Mouse (Mus musculus) heart, embryonic 16.5 days (tissue): ENCODE measurements at regions not wholly inside any gene's neighbourhood (a gene's known extent, or its start where the extent isn't known, plus 50 kb on each side); places are given as distances from the start of the nearest gene placed in this dataset.
A peak's percentile ranks its signal among the peaks of the same experiment; 100 is the strongest.

Experiments used
- ATAC-seq: fragments of 200-750 bp; cut with Nextera tagmentation; replicated peaks from 2 replicates; pipeline ENCODE4 v1.8.0; 2017; ENCODE audit warnings: moderate number of reproducible peaks; ENCODE audit not compliant: insufficient read depth, low FRiP score; ENCODE audit errors: extremely low read depth
- H3K27ac ChIP-seq: fragments of 300-500 bp; sonication (generic); 2 replicates; pipeline ENCODE4 v1.5.1; 2014; ENCODE audit warnings: mild to moderate bottlenecking, low read length, control low read depth, moderate library complexity
- H3K27me3 ChIP-seq: fragments of 300-500 bp; sonication (generic); 2 replicates; pipeline ENCODE4 v1.6.1; 2014; ENCODE audit warnings: low read length, mixed read lengths; ENCODE audit not compliant: control insufficient read depth, insufficient read depth
- H3K36me3 ChIP-seq: fragments of 300-500 bp; sonication (generic); 2 replicates; pipeline ENCODE4 v1.6.1; 2014; ENCODE audit not compliant: control insufficient read depth, insufficient read depth
- H3K4me1 ChIP-seq: fragments of 300-500 bp; sonication (generic); 2 replicates; pipeline ENCODE4 v1.6.1; 2014; ENCODE audit warnings: low read length, mixed read lengths; ENCODE audit not compliant: control insufficient read depth, insufficient read depth
- H3K4me2 ChIP-seq: fragments of 300-500 bp; sonication (generic); 2 replicates; pipeline ENCODE4 v1.6.1; 2014; ENCODE audit warnings: low read depth, mild to moderate bottlenecking, control low read depth, low read length
- H3K4me3 ChIP-seq: fragments of 300-500 bp; sonication (generic); 2 replicates; pipeline ENCODE4 v1.5.1; 2014; ENCODE audit warnings: mild to moderate bottlenecking, control low read depth, low read length
- H3K9ac ChIP-seq: fragments of 300-500 bp; sonication (generic); 2 replicates; pipeline ENCODE4 v1.6.1; 2014; ENCODE audit warnings: low read length, control low read depth
- H3K9me3 ChIP-seq: fragments of 300-500 bp; sonication (generic); replicated peaks from 2 replicates; pipeline ENCODE4 v1.6.1; 2016; ENCODE audit warnings: low read length; ENCODE audit not compliant: control insufficient read depth
- WGBS: fragments of 180-500 bp; shearing (Covaris S2); extraction: QIAGEN DNeasy Blood & Tissue Kit; methylation state at CpG from one replicate; pipeline ENCODE4 v1.1.7; 2014; 5-methylcytosine and 5-hydroxymethylcytosine counted together

DNA sequence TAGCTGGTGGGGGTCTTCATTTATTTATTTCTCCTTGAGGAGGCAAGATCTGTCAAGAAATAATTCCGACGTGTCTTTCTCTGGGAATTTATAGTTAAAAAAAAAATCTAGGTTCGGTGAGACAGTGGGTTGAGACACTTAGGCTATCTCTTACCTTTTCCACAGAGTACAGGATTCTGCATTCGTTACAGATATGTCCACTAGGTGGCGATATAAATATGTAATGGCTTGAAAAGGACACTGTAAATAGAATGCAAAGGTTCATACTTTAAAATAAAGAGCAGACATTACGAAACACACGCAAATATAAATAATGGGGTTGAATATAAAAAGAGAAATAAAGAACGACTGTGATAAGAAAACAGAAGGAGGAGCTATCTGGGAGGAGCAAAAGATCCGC, 517.5 kb downstream of the Cps1 start:
- H3K4me2 ChIP-seq: 0 out of 2 replicates have a peak overlapping the region, but pooled peaks have one; percentile 18
- no peaks in the 10 kb centered on the region for H3K27me3 ChIP-seq
- H3K4me3 ChIP-seq: no peak overlapping the region
- H3K27ac ChIP-seq: no peak overlapping the region
- ATAC-seq: no peak; the same call in 1 of the 2 replicates
- H3K9ac ChIP-seq: no peak overlapping the region
- no peaks in the 10 kb centered on the region for H3K9me3 ChIP-seq
- no peaks in the 10 kb centered on the region for H3K4me1 ChIP-seq
- WGBS: 20% methylated on average over 9 of the region's 9 CpGs
- no peaks in the 10 kb centered on the region for H3K36me3 ChIP-seq

DNA sequence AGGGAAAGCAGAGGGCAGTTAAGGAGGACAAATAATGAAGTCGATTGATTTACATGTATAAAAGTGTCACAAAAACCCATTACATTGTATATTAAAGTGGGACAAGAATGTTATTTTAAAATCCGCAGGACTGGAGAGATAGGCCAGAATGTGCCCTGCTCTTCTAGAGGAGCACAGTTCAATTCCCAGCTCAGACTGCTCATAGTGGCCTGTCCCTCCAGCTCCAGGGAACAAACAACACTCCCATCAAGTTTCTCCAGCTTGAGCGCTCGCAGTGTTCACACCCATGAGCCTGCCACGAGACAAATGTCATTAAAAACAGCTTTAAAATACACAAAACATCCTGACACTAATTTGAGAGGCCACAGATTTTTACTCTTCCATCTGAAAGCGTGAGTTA, 517.9 kb downstream of the Cps1 start:
- H3K27ac ChIP-seq: no peak overlapping the region
- no peak overlapping the region for H3K4me3 ChIP-seq
- no peaks in the 10 kb centered on the region for H3K4me1 ChIP-seq
- no peaks in the 10 kb centered on the region for H3K36me3 ChIP-seq
- no peaks in the 10 kb centered on the region for H3K27me3 ChIP-seq
- no peak for ATAC-seq
- H3K9ac ChIP-seq: no peak overlapping the region
- no peaks in the 10 kb centered on the region for H3K9me3 ChIP-seq
- H3K4me2 ChIP-seq: 0 out of 2 replicates have a peak overlapping the region, but pooled peaks have one; percentile 18
- 54% methylated on average over 6 of the region's 6 CpGs for WGBS

DNA sequence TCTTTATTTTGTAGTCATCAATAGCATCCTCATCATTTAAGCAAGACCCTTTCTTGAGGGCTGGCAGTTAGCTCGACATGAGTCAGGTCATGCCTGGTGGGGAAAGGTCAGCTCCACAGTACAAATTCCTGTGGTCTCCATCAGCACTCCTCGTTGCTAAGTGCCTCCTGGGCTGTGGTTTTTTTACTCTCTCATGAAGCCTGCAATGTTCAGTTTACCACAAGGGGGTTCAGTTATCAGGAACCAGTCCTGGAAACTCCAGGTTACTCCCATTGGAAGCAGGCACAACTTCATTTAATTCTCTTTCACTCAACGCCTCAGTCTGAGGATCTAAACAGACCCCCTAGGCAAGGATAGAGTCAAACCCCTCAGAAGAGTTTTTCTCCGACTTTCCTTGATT, 520.8 kb downstream of the Cps1 start:
- H3K4me2 ChIP-seq: no peak overlapping the region
- no peak overlapping the region for H3K27ac ChIP-seq
- WGBS: 40% methylated on average over 4 of the region's 4 CpGs
- no peak overlapping the region for H3K4me3 ChIP-seq
- no peaks in the 10 kb centered on the region for H3K27me3 ChIP-seq
- no peak for ATAC-seq
- no peaks in the 10 kb centered on the region for H3K9me3 ChIP-seq
- no peaks in the 10 kb centered on the region for H3K4me1 ChIP-seq
- no peak overlapping the region for H3K9ac ChIP-seq
- H3K36me3 ChIP-seq: no peaks in the 10 kb centered on the region
